Mouse (Mus musculus) hindbrain, embryonic 11.5 days (tissue): Measurements from ENCODE around the gene Shoc2. TPM values are rescaled to one million over a fixed set of nuclear protein-coding genes. Genes with fewer than 3 reads are reported as not detected.
A peak's percentile ranks its signal among the peaks of the same experiment; 100 is the strongest.
"Not testable (repeated sequence)": the region's sequence is repeated elsewhere in the genome, so short reads cannot be mapped to it uniquely, and the experiment has no call there.

Experiments
- ATAC-seq: fragments of 200-750 bp; cut with Nextera tagmentation; 2 replicates; pipeline ENCODE4 v1.8.0; 2017; ENCODE audit warnings: mild to moderate bottlenecking, moderate TSS enrichment, moderate library complexity; ENCODE audit not compliant: low FRiP score
- DNase-seq: peaks from one replicate; pipeline ENCODE4 v3.0.0-alpha.2; 2015; ENCODE audit warnings: low spot score
- H3K27ac ChIP-seq: fragments of 300-500 bp; sonication (generic); 2 replicates; pipeline ENCODE4 v1.5.1; 2014; ENCODE audit warnings: mild to moderate bottlenecking, low read depth, low read length
- H3K27me3 ChIP-seq: fragments of 300-500 bp; sonication (generic); 2 replicates; pipeline ENCODE4 v1.6.1; 2014; ENCODE audit warnings: mild to moderate bottlenecking, low read length, moderate library complexity, mixed read lengths; ENCODE audit not compliant: control insufficient read depth, insufficient read depth
- H3K36me3 ChIP-seq: fragments of 300-500 bp; sonication (generic); 2 replicates; pipeline ENCODE4 v1.6.1; 2014; ENCODE audit warnings: mild to moderate bottlenecking, low read length, moderate library complexity, mixed read lengths; ENCODE audit not compliant: control insufficient read depth, insufficient read depth
- H3K4me1 ChIP-seq: fragments of 300-500 bp; sonication (generic); replicated peaks from 2 replicates; pipeline ENCODE4 v1.6.1; 2014; ENCODE audit warnings: low read length, mixed read lengths; ENCODE audit not compliant: control insufficient read depth, insufficient read depth
- H3K4me2 ChIP-seq: fragments of 300-500 bp; sonication (generic); replicated peaks from 2 replicates; pipeline ENCODE4 v1.6.1; 2014; ENCODE audit warnings: mild to moderate bottlenecking, low read depth, low read length
- H3K4me3 ChIP-seq: fragments of 300-500 bp; sonication (generic); 2 replicates; pipeline ENCODE4 v1.5.1; 2014; ENCODE audit warnings: low read depth, low read length
- H3K9ac ChIP-seq: fragments of 300-500 bp; sonication (generic); 2 replicates; pipeline ENCODE4 v1.6.1; 2014; ENCODE audit warnings: low read depth, low read length
- H3K9me3 ChIP-seq: fragments of 300-500 bp; sonication (generic); 2 replicates; pipeline ENCODE4 v1.6.1; 2016; ENCODE audit warnings: low read length; ENCODE audit not compliant: control insufficient read depth
- WGBS: fragments of 180-500 bp; shearing (Covaris S2); extraction: QIAGEN DNeasy Blood & Tissue Kit; methylation state at CpG from one replicate; pipeline ENCODE4 v1.1.7; 2014; 5-methylcytosine and 5-hydroxymethylcytosine counted together
- polyA plus RNA-seq: library from polyadenylated mRNA; unstranded; fragments of >200 nt; fragmentation: Nextera tagmentation; extraction: Ambion mirVana; gene quantifications from 2 replicates; pipeline ENCODE4 v1.2.1, GENCODE M21; 2014

Shoc2 gene
- polyA plus RNA-seq, 1 experiment from 2014 or later: 80.9 TPM

DNA sequence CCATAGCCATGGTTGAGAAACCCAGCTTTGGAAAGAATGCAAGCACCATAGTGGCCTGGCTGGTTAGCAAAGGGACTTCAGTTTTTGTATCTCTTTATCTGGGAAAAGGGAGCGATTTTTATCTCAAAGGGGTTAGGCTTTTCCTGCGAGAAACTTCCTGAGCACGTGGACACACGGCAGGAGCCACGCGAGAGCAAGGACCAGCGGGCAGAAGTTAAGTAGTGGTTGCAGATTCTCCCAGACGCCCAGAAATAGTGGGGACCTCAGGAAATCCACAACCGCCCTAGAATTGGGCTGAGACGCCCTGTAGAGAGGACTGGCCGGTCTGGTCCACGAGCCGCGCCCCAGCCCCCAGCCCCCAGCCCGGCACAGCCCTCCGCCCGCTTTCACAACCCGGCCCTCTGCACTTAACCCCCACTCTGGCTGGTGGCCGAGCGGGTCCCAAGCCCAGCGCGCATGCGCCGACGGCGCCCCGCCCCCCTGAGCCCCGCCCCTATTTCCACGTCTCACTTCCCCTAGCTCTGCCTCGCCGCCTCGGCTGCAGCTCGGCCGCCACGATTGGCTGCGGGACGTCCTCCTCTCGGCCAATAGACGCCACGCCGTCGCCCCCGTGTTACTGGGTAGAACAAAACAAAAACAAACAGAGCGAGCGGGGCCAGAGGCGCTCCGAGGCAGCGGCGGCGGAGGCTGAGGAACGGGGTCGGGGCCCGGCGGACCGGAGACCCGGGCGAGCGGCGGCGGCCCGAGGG, 41.2 kb upstream of the Shoc2 start:
- Histone ChIP-seq H3K36me3 (no peaks in the 10 kb centered on the region), H3K27me3 (no peaks in the 10 kb centered on the region), H3K9ac (peak overlapping the region; percentile 88), H3K4me3 (peak overlapping the region; percentile 95), H3K4me2 (peak overlapping the region; percentile 70), H3K4me1 (no peaks in the 10 kb centered on the region), H3K27ac (peak overlapping the region; percentile 85), H3K9me3 (no peaks in the 10 kb centered on the region)
- DNase-seq (peak; percentile 98), ATAC-seq (peak; percentile 99)
- under 1% methylated on average over 31 of the region's 61 CpGs for WGBS

GRCm38 (mm10) chr19:53903507-53904321, 40.4 kb upstream of the Shoc2 start:
- H3K27ac ChIP-seq: peak overlapping the region; percentile 85
- H3K9ac ChIP-seq: peak overlapping the region; percentile 88
- peak overlapping the region; percentile 70 for H3K4me2 ChIP-seq
- no peaks in the 10 kb centered on the region for H3K9me3 ChIP-seq
- H3K27me3 ChIP-seq: no peaks in the 10 kb centered on the region
- ATAC-seq (peak; percentile 75), DNase-seq (peak; percentile 68)
- H3K36me3 ChIP-seq: no peaks in the 10 kb centered on the region
- H3K4me3 ChIP-seq: peak overlapping the region; percentile 95
- H3K4me1 ChIP-seq: no peaks in the 10 kb centered on the region
- under 1% methylated on average over 50 of the region's 83 CpGs for WGBS

- no peaks in the 10 kb centered on the region for H3K27me3 ChIP-seq
- H3K4me3 ChIP-seq: peak overlapping the region; percentile 95; the same call in 1 of the 2 replicates
- ATAC-seq (no peak), DNase-seq (no peak)
- WGBS: 83% methylated on average over 7 of the region's 7 CpGs
- no peak overlapping the region for H3K4me2 ChIP-seq
- H3K9ac ChIP-seq: no peak overlapping the region
- no peaks in the 10 kb centered on the region for H3K4me1 ChIP-seq
- H3K27ac ChIP-seq: no peak overlapping the region
- H3K36me3 ChIP-seq: no peaks in the 10 kb centered on the region
- H3K9me3 ChIP-seq: no peaks in the 10 kb centered on the region
These were observed 39.1 kb upstream of the Shoc2 start for GRCm38 (mm10) chr19:53904833-53905480.

DNA sequence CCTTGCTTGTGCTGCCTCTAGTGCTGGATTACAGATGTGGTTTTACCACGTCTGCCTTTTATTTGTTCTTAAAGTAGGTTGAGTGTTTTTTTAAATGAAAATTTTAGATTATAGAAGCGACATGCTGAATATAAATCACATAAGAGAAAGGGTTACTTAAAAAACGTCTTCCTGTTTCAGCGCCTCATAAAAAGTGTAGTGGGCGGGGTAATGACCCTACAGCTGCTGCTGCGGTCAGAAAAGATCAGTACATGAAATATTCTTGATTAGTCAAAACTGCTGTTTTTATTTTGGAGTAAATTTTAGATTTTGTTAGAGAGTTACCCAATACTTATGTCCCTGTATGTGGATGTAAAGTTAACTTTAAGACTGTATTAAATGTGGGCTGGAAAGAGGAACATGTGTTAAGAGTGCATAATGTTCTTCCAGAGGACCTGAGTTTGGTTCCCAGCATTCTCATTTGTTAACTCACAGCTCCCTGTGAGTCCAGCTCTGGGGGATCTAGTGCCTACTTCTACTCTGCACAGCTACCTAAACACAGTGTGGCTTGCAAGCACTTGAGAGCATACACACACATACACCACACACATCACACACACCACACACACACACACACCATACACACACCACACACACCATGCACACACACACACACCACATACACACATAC, 37.9 kb upstream of the Shoc2 start:
- Histone ChIP-seq H3K36me3 (no peaks in the 10 kb centered on the region), H3K27ac (no peak overlapping the region), H3K4me3 (no peak overlapping the region), H3K9ac (no peak overlapping the region), H3K4me1 (no peaks in the 10 kb centered on the region), H3K27me3 (no peaks in the 10 kb centered on the region), H3K4me2 (no peak overlapping the region), H3K9me3 (no peaks in the 10 kb centered on the region)
- 80% methylated on average over 6 of the region's 6 CpGs for WGBS
- DNase-seq (no peak), ATAC-seq (no peak)

GRCm38 (mm10) chr19:53906703-53907070, 37.4 kb upstream of the Shoc2 start:
- not testable (repeated sequence) for ATAC-seq, H3K36me3 ChIP-seq, H3K4me3 ChIP-seq, DNase-seq, H3K27me3 ChIP-seq, H3K4me2 ChIP-seq, H3K9ac ChIP-seq, H3K4me1 ChIP-seq, H3K27ac ChIP-seq, H3K9me3 ChIP-seq

DNA sequence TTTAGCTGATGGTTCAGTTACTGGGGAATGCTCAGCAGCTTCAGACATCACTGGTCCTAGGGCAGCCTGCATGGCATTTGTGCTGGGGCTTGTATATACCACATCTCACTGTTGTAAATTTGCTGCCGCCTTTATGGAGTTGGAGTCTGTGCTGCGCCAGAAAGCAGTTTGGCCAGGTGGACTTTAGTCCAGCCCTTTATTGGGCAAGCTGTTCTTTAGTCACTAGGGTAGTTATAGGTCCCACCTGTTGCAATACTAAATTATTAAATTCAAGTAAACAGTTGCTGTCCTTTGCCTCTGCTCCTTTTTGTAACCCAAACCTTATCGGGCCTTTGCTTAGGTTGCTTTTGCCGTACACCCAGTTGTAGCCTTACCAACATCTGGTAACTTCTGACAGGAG, 29.2 kb upstream of the Shoc2 start:
- Histone ChIP-seq H3K4me2 (no peak overlapping the region), H3K4me3 (no peak overlapping the region), H3K36me3 (0 out of 2 replicates have a peak, but pooled peaks cover 2% of the 10 kb centered on the region), H3K9me3 (no peaks in the 10 kb centered on the region), H3K27ac (no peak overlapping the region), H3K27me3 (no peaks in the 10 kb centered on the region), H3K4me1 (no peaks in the 10 kb centered on the region), H3K9ac (no peak overlapping the region)
- ATAC-seq (no peak), DNase-seq (no peak)
- 97% methylated on average over 4 of the region's 4 CpGs for WGBS

DNA sequence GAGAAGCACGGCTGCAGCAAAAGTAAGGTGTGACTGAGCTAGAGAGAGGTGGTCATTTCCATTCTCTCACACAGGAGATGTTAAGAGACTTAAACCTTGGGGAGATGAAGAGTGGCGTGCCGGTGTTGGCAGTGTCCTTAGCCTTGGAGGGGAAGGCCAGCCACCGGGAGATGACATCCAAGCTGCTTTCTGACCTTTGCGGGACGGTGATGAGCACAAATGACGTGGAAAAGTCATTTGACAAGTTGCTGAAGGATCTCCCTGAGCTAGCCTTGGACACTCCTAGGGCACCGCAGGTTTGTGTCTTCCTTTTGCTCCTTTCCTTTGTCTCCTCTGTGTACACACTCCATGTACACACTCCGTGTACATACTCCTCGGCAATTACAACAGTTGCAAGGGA, 24.6 kb upstream of the Shoc2 start:
- Histone ChIP-seq H3K4me2 (no peak overlapping the region), H3K36me3 (0 out of 2 replicates have a peak, but pooled peaks cover 3% of the 10 kb centered on the region), H3K27me3 (no peaks in the 10 kb centered on the region), H3K9ac (no peak overlapping the region), H3K4me1 (no peaks in the 10 kb centered on the region), H3K4me3 (no peak overlapping the region), H3K27ac (no peak overlapping the region), H3K9me3 (no peaks in the 10 kb centered on the region)
- 94% methylated on average over 10 of the region's 10 CpGs for WGBS
- DNase-seq: no peak
- ATAC-seq: no peak

DNA sequence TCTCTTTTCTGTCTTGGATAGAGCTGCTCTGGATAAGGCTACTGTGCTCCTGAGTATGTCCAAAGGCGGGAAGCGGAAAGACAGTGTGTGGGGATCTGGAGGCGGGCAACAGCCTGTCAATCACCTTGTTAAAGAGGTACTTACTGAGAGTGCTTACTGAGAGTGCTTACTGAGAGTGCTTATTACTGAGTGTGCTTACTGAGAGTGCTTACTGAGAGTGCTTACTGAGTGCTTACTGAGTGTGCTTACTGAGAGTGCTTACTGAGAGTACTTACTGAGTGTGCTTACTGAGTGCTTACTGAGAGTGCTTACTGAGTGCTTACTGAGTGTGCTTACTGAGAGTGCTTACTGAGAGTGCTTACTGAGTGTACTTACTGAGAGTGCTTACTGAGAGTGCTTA, 22.1 kb upstream of the Shoc2 start:
- not testable (repeated sequence) for ATAC-seq, H3K9me3 ChIP-seq, H3K36me3 ChIP-seq, H3K4me3 ChIP-seq, DNase-seq, H3K9ac ChIP-seq, H3K27ac ChIP-seq, H3K4me1 ChIP-seq, H3K4me2 ChIP-seq, H3K27me3 ChIP-seq
- 95% methylated on average over 3 of the region's 3 CpGs for WGBS
